Mouse (Mus musculus) lung, adult 2 months (tissue): ENCODE results near the gene Pde10a.

Source experiments
- CTCF ChIP-seq: fragments of 200-500 bp; IDR thresholded peaks from 2 replicates; pipeline ENCODE4 v1.5.1; 2011; ENCODE audit warnings: mild to moderate bottlenecking, low read length, control low read depth; ENCODE audit not compliant: insufficient read depth
- POLR2A ChIP-seq: fragments of 200-500 bp; IDR thresholded peaks from 2 replicates; pipeline ENCODE4 v1.6.1; 2011; ENCODE audit warnings: low read depth, mild to moderate bottlenecking, control low read depth, low read length, borderline replicate concordance; ENCODE audit errors: extremely low read depth

GRCm38 (mm10) chr17:8897749-8898148 lies 372.6 kb downstream of the Pde10a start:
- TF ChIP-seq POLR2A (no peak), CTCF (no peak)
